Mouse (Mus musculus): ENCODE measurements around the gene Slco1a5. TPM values are rescaled to one million over a fixed set of nuclear protein-coding genes. Genes with fewer than 3 reads are reported as not detected.

The Slco1a5 gene
- polyA plus RNA-seq, 1 experiment from 2014 or later, result 0.06 TPM

Other genes starting within 250 kb of the Slco1a5 start
- gene Slco1a6, start 114.5 kb downstream of the Slco1a5 start, polyA plus RNA-seq (2015; fragmentation: Nextera tagmentation; extraction: Ambion mirVana), result not detected in 2 replicates
- 35.9 and 42.4 TPM in 2 replicates for gene Iapp, start 24.6 kb downstream of the Slco1a5 start, polyA plus RNA-seq (2015; fragmentation: Nextera tagmentation; extraction: Ambion mirVana)
- 13.2 and 13.4 TPM in 2 replicates for gene Pyroxd1, start 22.7 kb upstream of the Slco1a5 start, polyA plus RNA-seq (2015; fragmentation: Nextera tagmentation; extraction: Ambion mirVana)
- gene Recql, start 64.1 kb upstream of the Slco1a5 start, polyA plus RNA-seq (2015; fragmentation: Nextera tagmentation; extraction: Ambion mirVana), result 16.6 and 18.0 TPM in 2 replicates
- gene Golt1b, start 64.2 kb upstream of the Slco1a5 start, polyA plus RNA-seq (2015; fragmentation: Nextera tagmentation; extraction: Ambion mirVana), result 55.9 and 59.3 TPM in 2 replicates
- 0.18 and 0.40 TPM in 2 replicates for gene Spx, start 90.5 kb upstream of the Slco1a5 start, polyA plus RNA-seq (2015; fragmentation: Nextera tagmentation; extraction: Ambion mirVana)
- 0.69 and 1.7 TPM in 2 replicates for gene Gys2, start 150.1 kb upstream of the Slco1a5 start, polyA plus RNA-seq (2015; fragmentation: Nextera tagmentation; extraction: Ambion mirVana)
- gene Ldhb, start 185.0 kb upstream of the Slco1a5 start, polyA plus RNA-seq (2015; fragmentation: Nextera tagmentation; extraction: Ambion mirVana), result 80.5 and 93.6 TPM in 2 replicates
- gene Kcnj8, start 248.6 kb upstream of the Slco1a5 start, polyA plus RNA-seq (2015; fragmentation: Nextera tagmentation; extraction: Ambion mirVana), result 30.1 and 35.7 TPM in 2 replicates

All from intestine, embryonic 16.5 days (tissue).